Mouse (Mus musculus) CH12.LX (cell line): ENCODE data around the gene Gm8994. TPM values are rescaled to one million over a fixed set of nuclear protein-coding genes. Genes with fewer than 3 reads are reported as not detected.

Experiments used
- DNase-seq: peaks from one replicate; pipeline ENCODE4 v3.0.0-alpha.2; 2013; ENCODE audit errors: extremely low read depth
- H3K27ac ChIP-seq: 2 replicates; pipeline ENCODE4 v1.5.1; 2012; ENCODE audit warnings: low read depth, mild to moderate bottlenecking, control low read depth, moderate library complexity; ENCODE audit not compliant: insufficient read depth
- H3K27me3 ChIP-seq: replicated peaks from 2 replicates; pipeline ENCODE3; 2012; ENCODE audit warnings: inconsistent platforms
- H3K36me3 ChIP-seq, 2 experiments: replicated peaks in 1 of 2; 2 replicates each; pipeline versions ENCODE3 to v1.6.1; 2012; ENCODE audit warnings: inconsistent platforms in 1 of 2, low read length in 1 of 2, mild to moderate bottlenecking in 1 of 2, mixed read lengths in 1 of 2, moderate library complexity in 1 of 2; ENCODE audit not compliant: control insufficient read depth in 1 of 2, insufficient read depth in 1 of 2
- H3K4me1 ChIP-seq, 2 experiments: 2 replicates each; pipeline ENCODE4 v1.6.1; 2012; ENCODE audit warnings: inconsistent platforms in 1 of 2, moderate library complexity in 1 of 2; ENCODE audit not compliant: insufficient read depth in 2 of 2, control insufficient read depth in 1 of 2
- H3K4me2 ChIP-seq: 2 replicates; pipeline ENCODE4 v1.6.1; 2012; ENCODE audit warnings: low read depth, mild to moderate bottlenecking, control low read depth; ENCODE audit not compliant: poor library complexity, insufficient read depth, severe bottlenecking
- H3K4me3 ChIP-seq, 3 experiments: fragments of 150-350 bp in 1 of 3; sonication (generic) in 1 of 3; replicated peaks in 1 of 3; 2 replicates each; pipeline versions ENCODE3 to v1.5.1; 2011 to 2012; ENCODE audit warnings: low read depth in 2 of 3, low read length in 2 of 3, mild to moderate bottlenecking in 2 of 3, moderate library complexity in 2 of 3, control low read depth in 1 of 3, improper control_type of control experiment in 1 of 3, inconsistent platforms in 1 of 3, mixed read lengths in 1 of 3; ENCODE audit not compliant: poor library complexity in 1 of 3
- H3K79me2 ChIP-seq: replicated peaks from 2 replicates; pipeline ENCODE4 v1.6.1; 2012; ENCODE audit warnings: mild to moderate bottlenecking, moderate library complexity; ENCODE audit not compliant: control insufficient read depth, poor library complexity, insufficient read depth, severe bottlenecking; ENCODE audit errors: extremely low read depth
- H3K9ac ChIP-seq: 2 replicates; pipeline ENCODE4 v1.6.1; 2012; ENCODE audit warnings: low read depth, mild to moderate bottlenecking, control low read depth, moderate library complexity; ENCODE audit not compliant: insufficient read depth
- H3K9me3 ChIP-seq: replicated peaks from 2 replicates; pipeline ENCODE3; 2012; ENCODE audit warnings: low read length, inconsistent platforms, mixed read lengths
- CHD2 ChIP-seq: IDR thresholded peaks from 2 replicates; pipeline ENCODE4 v1.6.1; 2011; ENCODE audit warnings: low read length, improper control_type of control experiment
- CTCF ChIP-seq, 2 experiments: IDR thresholded peaks in 1 of 2; conservative IDR thresholded peaks in 1 of 2; 2 replicates each; pipeline ENCODE4 v1.5.1; 2011 to 2012; ENCODE audit warnings: low read depth in 2 of 2, low read length in 2 of 2, improper control_type of control experiment in 1 of 2, inconsistent platforms in 1 of 2, mild to moderate bottlenecking in 1 of 2, moderate library complexity in 1 of 2
- E2F4 ChIP-seq: IDR thresholded peaks from 2 replicates; pipeline ENCODE4 v1.6.1; 2011; ENCODE audit warnings: low read depth, low read length, improper control_type of control experiment; ENCODE audit not compliant: insufficient replicate concordance
- EP300 ChIP-seq: IDR thresholded peaks from 2 replicates; pipeline ENCODE4 v1.6.1; 2011; ENCODE audit warnings: low read length, improper control_type of control experiment
- ETS1 ChIP-seq: conservative IDR thresholded peaks from 2 replicates; pipeline ENCODE4 v1.6.1; 2012; ENCODE audit warnings: low read depth, mild to moderate bottlenecking, inconsistent platforms, low read length, improper control_type of control experiment, moderate library complexity
- GABPA ChIP-seq: IDR thresholded peaks from 2 replicates; pipeline ENCODE4 v1.6.1; 2012; ENCODE audit warnings: low read depth, low read length, improper control_type of control experiment, inconsistent platforms; ENCODE audit not compliant: insufficient replicate concordance
- HCFC1 ChIP-seq: IDR thresholded peaks from 2 replicates; pipeline ENCODE4 v1.6.1; 2012; ENCODE audit warnings: low read depth, mild to moderate bottlenecking, inconsistent platforms, low read length, improper control_type of control experiment
- IRF4 ChIP-seq: IDR thresholded peaks from 2 replicates; pipeline ENCODE4 v1.6.1; 2014; ENCODE audit warnings: low read depth, mild to moderate bottlenecking, inconsistent platforms, low read length, improper control_type of control experiment
- JUND ChIP-seq: conservative IDR thresholded peaks from 2 replicates; pipeline ENCODE4 v1.6.1; 2011; ENCODE audit warnings: low read depth, low read length, improper control_type of control experiment
- MAZ ChIP-seq: IDR thresholded peaks from 2 replicates; pipeline ENCODE4 v1.6.1; 2012; ENCODE audit warnings: low read depth, mild to moderate bottlenecking, inconsistent platforms, low read length, improper control_type of control experiment, moderate library complexity
- MXI1 ChIP-seq: IDR thresholded peaks from 2 replicates; pipeline ENCODE4 v1.6.1; 2011; ENCODE audit warnings: mild to moderate bottlenecking, low read depth, low read length, improper control_type of control experiment
- NELFE ChIP-seq: IDR thresholded peaks from 2 replicates; pipeline ENCODE4 v1.6.1; 2011; ENCODE audit warnings: low read depth, low read length, improper control_type of control experiment
- POLR2A ChIP-seq: IDR thresholded peaks from 2 replicates; pipeline ENCODE4 v1.6.1; 2011; ENCODE audit warnings: low read depth, mild to moderate bottlenecking, improper control_type of control experiment, low read length
- POLR2AphosphoS2 ChIP-seq: IDR thresholded peaks from 2 replicates; pipeline ENCODE4 v1.6.1; 2011; ENCODE audit warnings: low read depth, low read length, improper control_type of control experiment
- TBP ChIP-seq: conservative IDR thresholded peaks from 2 replicates; pipeline ENCODE4 v1.6.1; 2011; ENCODE audit warnings: low read depth, low read length, improper control_type of control experiment
- TCF12 ChIP-seq: IDR thresholded peaks from 2 replicates; pipeline ENCODE4 v1.6.1; 2014; ENCODE audit warnings: low read depth, mild to moderate bottlenecking, inconsistent platforms, low read length, improper control_type of control experiment
- USF2 ChIP-seq: conservative IDR thresholded peaks from 2 replicates; pipeline ENCODE4 v1.6.1; 2011; ENCODE audit warnings: low read depth, low read length, improper control_type of control experiment
- ZC3H11A ChIP-seq: IDR thresholded peaks from 2 replicates; pipeline ENCODE4 v1.6.1; 2012; ENCODE audit warnings: low read depth, mild to moderate bottlenecking, inconsistent platforms, low read length, improper control_type of control experiment
- ZKSCAN1 ChIP-seq: IDR thresholded peaks from 2 replicates; pipeline ENCODE4 v1.6.1; 2012; ENCODE audit warnings: low read depth, inconsistent platforms, low read length, improper control_type of control experiment, borderline replicate concordance
- ZNF384 ChIP-seq: IDR thresholded peaks from 2 replicates; pipeline ENCODE4 v1.6.1; 2012; ENCODE audit warnings: low read depth, low read length, improper control_type of control experiment, inconsistent platforms
- dilution Hi-C: fragments of 300-500 bp; cut with MboI; formaldehyde crosslinking; loops from 2 replicates; pipeline ENCODE4 v1.14.3; 2020; ENCODE audit warnings: low sequenced_read_pairs; ENCODE audit not compliant: extremely low pct_unique_long_range_greater_than_20kb, extremely low pct_ligation_motif_present
- in situ Hi-C: fragments of 300-500 bp; cut with MboI; formaldehyde crosslinking; loops from 3 replicates; pipeline ENCODE4 v1.14.3; 2019; ENCODE audit warnings: low sequenced_read_pairs, low pct_ligation_motif_present, low pct_unique_long_range_greater_than_20kb, mixed read lengths
- polyA plus RNA-seq: library from polyadenylated mRNA; unstranded; fragments of >175 nt; gene quantifications from 2 replicates; pipeline ENCODE4 v1.2.1, GENCODE M21; 2012; ENCODE audit warnings: low read depth; ENCODE audit not compliant: insufficient read length
- total RNA-seq, 2 experiments: library from RNA; depleted of rRNA; stranded (reverse); fragments of 300-350 nt in 1 of 2; fragments of >200 nt in 1 of 2; gene quantifications; 2 replicates each; pipeline ENCODE4 v1.2.3; 2012 to 2014

Gm8994 gene
- total and polyA plus RNA-seq, 3 experiments, result not detected

DNA sequence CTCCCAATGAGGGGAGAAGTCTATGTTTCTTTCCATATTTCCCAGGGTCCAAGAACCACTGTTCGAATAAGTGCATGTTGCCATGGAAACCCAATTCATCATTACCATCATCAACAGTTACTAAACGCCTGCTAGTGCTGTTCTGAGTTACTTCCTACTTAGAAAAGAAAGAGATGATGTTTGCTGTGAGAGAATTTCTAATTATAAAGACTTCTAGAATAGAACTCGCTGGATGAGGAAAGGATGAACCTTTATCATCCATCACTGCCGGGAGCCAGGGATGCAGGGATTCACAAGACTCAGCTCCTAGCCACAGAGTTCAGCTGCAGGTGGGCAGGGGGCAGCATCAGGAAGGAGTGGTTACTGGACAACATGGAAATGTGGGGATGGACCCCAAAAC, 36.7 kb downstream of the Gm8994 start:
- no peak overlapping the region for H3K4me3 ChIP-seq
- no peak overlapping the region for H3K4me2 ChIP-seq
- TF ChIP-seq EP300 (no peak), ZKSCAN1 (no peak), POLR2A (no peak), IRF4 (no peak), CTCF (conservative IDR thresholded peaks at IDR 0.05 in 1 of 2, IDR thresholded peaks at IDR 0.05 in 1 of 2; ENCODE audit: low read depth in 2 of 2, low read length in 2 of 2) (no peak), E2F4 (no peak), POLR2AphosphoS2 (no peak), MXI1 (no peak), NELFE (no peak), JUND (no peak), HCFC1 (no peak), ETS1 (no peak), GABPA (no peak), CHD2 (no peak), MAZ (no peak)
- peaks cover 6% of the 10 kb centered on the region for H3K9me3 ChIP-seq
- H3K79me2 ChIP-seq, result no peaks in the 10 kb centered on the region
- H3K36me3 ChIP-seq, result no peaks in the 10 kb centered on the region
- in situ Hi-C loops, result loop anchor here (25.0 kb wide), 1 partner anchor 927 kb away; no protein-coding TSS in a partner anchor
- dilution Hi-C loops, result no loop called here
- no peaks in the 10 kb centered on the region; a peak in 1 of 4 replicates for H3K4me1 ChIP-seq
- H3K27ac ChIP-seq, result no peak overlapping the region
- no peak for DNase-seq
- H3K9ac ChIP-seq, result no peak overlapping the region
- H3K27me3 ChIP-seq, result peaks cover 22% of the 10 kb centered on the region

DNA sequence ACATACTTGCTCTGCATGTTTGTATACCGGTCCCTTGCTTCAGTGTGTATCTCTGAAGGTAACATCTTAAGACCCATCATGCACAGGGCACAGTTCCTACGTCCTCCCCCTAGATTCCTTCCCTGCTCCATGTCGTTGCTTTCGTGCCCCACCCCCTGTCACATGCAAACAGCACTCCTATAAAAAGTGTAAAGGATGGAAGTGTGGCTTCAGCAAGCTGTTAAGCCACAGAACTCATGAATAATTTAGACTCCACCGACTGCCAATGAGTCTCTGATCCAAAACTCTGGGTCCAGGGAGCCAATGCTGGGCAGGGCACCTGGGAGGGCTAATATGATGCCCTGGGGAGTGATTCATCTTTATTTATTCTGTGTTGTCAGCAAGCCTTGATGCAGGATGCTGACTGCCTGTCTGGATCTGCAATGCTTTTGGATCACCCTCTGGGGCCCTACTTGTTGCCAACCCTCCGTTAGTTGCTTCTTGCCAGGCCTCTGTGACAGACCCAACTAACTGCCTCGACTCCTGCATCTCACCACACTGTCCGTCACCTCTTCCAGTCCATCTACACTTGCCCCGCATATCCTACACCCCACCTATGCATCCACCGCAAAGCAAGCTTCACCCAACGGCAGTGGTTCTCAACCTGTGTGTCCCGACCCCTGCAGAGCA, 37.2 kb downstream of the Gm8994 start:
- dilution Hi-C loops, result no loop called here
- peaks cover 6% of the 10 kb centered on the region for H3K9me3 ChIP-seq
- TF ChIP-seq HCFC1, result no peak
- no peak for TF ChIP-seq MAZ
- TF ChIP-seq ZC3H11A, result no peak
- TF ChIP-seq USF2, result no peak
- no peak for TF ChIP-seq TCF12
- no peak for TF ChIP-seq ZNF384
- TF ChIP-seq NELFE, result no peak
- no peak for TF ChIP-seq TBP
- H3K4me2 ChIP-seq, result no peak overlapping the region
- H3K9ac ChIP-seq, result no peak overlapping the region
- H3K4me1 ChIP-seq, result no peaks in the 10 kb centered on the region; a peak in 1 of 4 replicates
- no peak for DNase-seq
- H3K27ac ChIP-seq, result no peak overlapping the region
- in situ Hi-C loops, result loop anchor here (25.0 kb wide), 1 partner anchor 927 kb away; no protein-coding TSS in a partner anchor
- no peaks in the 10 kb centered on the region for H3K36me3 ChIP-seq
- H3K4me3 ChIP-seq, result no peak overlapping the region
- H3K79me2 ChIP-seq, result no peaks in the 10 kb centered on the region
- H3K27me3 ChIP-seq, result peaks cover 21% of the 10 kb centered on the region
